Mouse (Mus musculus): ENCODE measurements around the gene Gm26897. TPM values are rescaled to one million over a fixed set of nuclear protein-coding genes. Genes with fewer than 3 reads are reported as not detected.
A peak's percentile ranks its signal among the peaks of the same experiment; 100 is the strongest.

The Gm26897 gene
- not detected in 2 replicates for polyA plus RNA-seq (2014; fragmentation: Nextera tagmentation; extraction: Ambion mirVana)

DNA sequence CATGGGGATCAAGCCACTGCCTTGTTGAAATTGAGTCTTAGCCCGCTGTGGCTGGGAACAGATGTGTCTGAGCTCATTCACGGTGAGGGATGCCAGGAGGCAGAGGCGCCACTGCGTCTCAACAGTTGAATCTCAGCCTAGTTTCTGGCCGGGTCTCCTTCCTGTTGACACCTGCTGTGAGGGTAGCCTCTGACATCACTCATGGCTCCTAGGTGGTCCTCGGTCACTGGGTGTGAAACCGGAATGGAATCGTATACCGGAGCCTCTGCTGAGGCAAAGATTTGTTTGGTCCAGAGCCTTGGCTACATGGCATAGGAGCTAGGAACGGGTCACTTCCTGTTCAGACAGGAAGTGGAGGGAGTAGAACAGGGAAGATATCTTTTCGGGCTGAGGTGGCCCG is at the start of gene Gm26897:
Gm26897 (plus strand) TSS at position 74 of the 400 bp plus-strand sequence.
- no peak for ATAC-seq (ENCODE audit: insufficient read depth)
- TF ChIP-seq CTCF (IDR thresholded peaks at IDR 0.05; ENCODE audit: low read depth) = no peak
- WGBS = 87% methylated on average over 12 of the region's 12 CpGs
- no peak within 1 kb of the TSS for H3K4me2 ChIP-seq
- no peaks in the 10 kb centered on the region for H3K4me1 ChIP-seq (ENCODE audit: insufficient read depth)
- H3K9me3 ChIP-seq (ENCODE audit: low read depth, low read length) = no peaks in the 10 kb centered on the region
- H3K27ac ChIP-seq (ENCODE audit: low read depth) = no peak within 1 kb of the TSS
- H3K9ac ChIP-seq = no peak within 1 kb of the TSS
- H3K4me3 ChIP-seq (ENCODE audit: low read depth, low read length) = no peak within 1 kb of the TSS
- no peak for DNase-seq
- no peaks in the 10 kb centered on the region for H3K36me3 ChIP-seq (ENCODE audit: insufficient read depth)
- H3K27me3 ChIP-seq (ENCODE audit: insufficient read depth, low read length) = no peaks in the 10 kb centered on the region

DNA sequence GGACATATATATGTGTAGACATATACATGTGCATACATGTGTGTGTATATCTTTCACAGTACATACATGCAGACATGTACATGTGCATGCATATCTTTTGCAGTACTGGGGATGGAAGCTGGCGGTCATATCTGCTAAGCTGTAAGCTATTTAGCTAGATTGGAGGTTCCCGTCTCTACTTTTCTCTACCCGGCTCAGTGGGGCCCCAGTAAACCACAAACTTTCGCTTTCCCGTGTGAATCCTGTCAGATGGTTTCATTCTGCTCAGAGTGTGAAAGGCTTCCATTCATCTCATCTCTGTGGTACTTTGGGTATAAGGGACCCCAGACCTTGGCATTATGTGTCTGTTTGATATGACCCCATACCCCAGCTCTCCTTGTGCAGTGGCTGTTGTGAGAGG is 46.4 kb upstream of the Gm26897 start:
- Histone ChIP-seq H3K9me3 (ENCODE audit: low read depth, low read length) (no peaks in the 10 kb centered on the region), H3K27me3 (ENCODE audit: insufficient read depth, low read length) (no peaks in the 10 kb centered on the region), H3K4me2 (no peak overlapping the region), H3K36me3 (ENCODE audit: insufficient read depth) (no peaks in the 10 kb centered on the region), H3K4me3 (ENCODE audit: low read depth, low read length) (no peak overlapping the region), H3K4me1 (ENCODE audit: insufficient read depth) (no peaks in the 10 kb centered on the region), H3K9ac (no peak overlapping the region), H3K27ac (ENCODE audit: low read depth) (no peak overlapping the region)
- WGBS = 79% methylated on average over 5 of the region's 5 CpGs
- DNase-seq (no peak), ATAC-seq (ENCODE audit: insufficient read depth) (no peak)
- TF ChIP-seq CTCF (IDR thresholded peaks at IDR 0.05; ENCODE audit: low read depth) = no peak

- Histone ChIP-seq H3K4me3 (ENCODE audit: low read depth, low read length) (no peak overlapping the region), H3K4me1 (ENCODE audit: insufficient read depth) (no peaks in the 10 kb centered on the region), H3K27ac (ENCODE audit: low read depth) (no peak overlapping the region), H3K36me3 (ENCODE audit: insufficient read depth) (no peaks in the 10 kb centered on the region), H3K9ac (no peak overlapping the region), H3K27me3 (ENCODE audit: insufficient read depth, low read length) (no peaks in the 10 kb centered on the region), H3K9me3 (ENCODE audit: low read depth, low read length) (no peaks in the 10 kb centered on the region), H3K4me2 (no peak overlapping the region)
- WGBS = 73% methylated on average over 10 of the region's 10 CpGs
- DNase-seq (no peak), ATAC-seq (ENCODE audit: insufficient read depth) (no peak)
- TF ChIP-seq CTCF (IDR thresholded peaks at IDR 0.05; ENCODE audit: low read depth) = no peak
These were observed 45.1 kb upstream of the Gm26897 start for GRCm38 (mm10) chr5:111688584-111688983.

DNA sequence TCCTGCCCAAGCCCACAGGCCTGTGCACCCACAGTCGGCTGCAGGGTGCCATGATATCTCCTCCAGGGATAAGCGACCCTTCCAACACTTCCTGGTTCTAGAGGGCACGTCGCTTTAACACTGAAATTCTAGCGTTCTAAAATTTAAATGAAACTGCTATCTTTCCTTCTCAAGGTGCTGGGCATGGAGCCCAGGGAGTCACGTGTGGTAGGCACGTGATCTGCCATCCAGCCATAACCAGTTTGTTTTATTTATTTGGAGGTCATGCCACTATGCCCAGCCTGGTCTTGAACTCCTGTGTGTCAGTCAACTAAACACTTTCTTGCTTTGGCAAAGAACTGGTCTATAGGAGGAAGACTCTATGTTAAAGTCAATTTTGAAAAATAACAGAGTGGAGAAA is 35.7 kb upstream of the Gm26897 start:
- no peaks in the 10 kb centered on the region for H3K4me1 ChIP-seq (ENCODE audit: insufficient read depth)
- H3K27me3 ChIP-seq (ENCODE audit: insufficient read depth, low read length) = no peaks in the 10 kb centered on the region
- ATAC-seq (ENCODE audit: insufficient read depth) = no peak
- TF ChIP-seq CTCF (IDR thresholded peaks at IDR 0.05; ENCODE audit: low read depth) = no peak
- no peaks in the 10 kb centered on the region for H3K36me3 ChIP-seq (ENCODE audit: insufficient read depth)
- no peak overlapping the region for H3K27ac ChIP-seq (ENCODE audit: low read depth)
- H3K9me3 ChIP-seq (ENCODE audit: low read depth, low read length) = no peaks in the 10 kb centered on the region
- no peak overlapping the region for H3K9ac ChIP-seq
- DNase-seq = no peak
- 71% methylated on average over 7 of the region's 7 CpGs for WGBS
- H3K4me2 ChIP-seq = no peak overlapping the region
- no peak overlapping the region for H3K4me3 ChIP-seq (ENCODE audit: low read depth, low read length)

- 71% methylated on average over 23 of the region's 23 CpGs for WGBS
- no peak for TF ChIP-seq CTCF (IDR thresholded peaks at IDR 0.05; ENCODE audit: low read depth)
- H3K27ac ChIP-seq (ENCODE audit: low read depth) = no peak overlapping the region
- H3K4me3 ChIP-seq (ENCODE audit: low read depth, low read length) = no peak overlapping the region
- no peak for DNase-seq
- no peaks in the 10 kb centered on the region for H3K9me3 ChIP-seq (ENCODE audit: low read depth, low read length)
- no peaks in the 10 kb centered on the region for H3K36me3 ChIP-seq (ENCODE audit: insufficient read depth)
- no peak overlapping the region for H3K4me2 ChIP-seq
- H3K4me1 ChIP-seq (ENCODE audit: insufficient read depth) = no peaks in the 10 kb centered on the region
- no peaks in the 10 kb centered on the region for H3K27me3 ChIP-seq (ENCODE audit: insufficient read depth, low read length)
- H3K9ac ChIP-seq = no peak overlapping the region
- ATAC-seq (ENCODE audit: insufficient read depth) = no peak
These were observed 33.9 kb upstream of the Gm26897 start for GRCm38 (mm10) chr5:111699711-111700303.

DNA sequence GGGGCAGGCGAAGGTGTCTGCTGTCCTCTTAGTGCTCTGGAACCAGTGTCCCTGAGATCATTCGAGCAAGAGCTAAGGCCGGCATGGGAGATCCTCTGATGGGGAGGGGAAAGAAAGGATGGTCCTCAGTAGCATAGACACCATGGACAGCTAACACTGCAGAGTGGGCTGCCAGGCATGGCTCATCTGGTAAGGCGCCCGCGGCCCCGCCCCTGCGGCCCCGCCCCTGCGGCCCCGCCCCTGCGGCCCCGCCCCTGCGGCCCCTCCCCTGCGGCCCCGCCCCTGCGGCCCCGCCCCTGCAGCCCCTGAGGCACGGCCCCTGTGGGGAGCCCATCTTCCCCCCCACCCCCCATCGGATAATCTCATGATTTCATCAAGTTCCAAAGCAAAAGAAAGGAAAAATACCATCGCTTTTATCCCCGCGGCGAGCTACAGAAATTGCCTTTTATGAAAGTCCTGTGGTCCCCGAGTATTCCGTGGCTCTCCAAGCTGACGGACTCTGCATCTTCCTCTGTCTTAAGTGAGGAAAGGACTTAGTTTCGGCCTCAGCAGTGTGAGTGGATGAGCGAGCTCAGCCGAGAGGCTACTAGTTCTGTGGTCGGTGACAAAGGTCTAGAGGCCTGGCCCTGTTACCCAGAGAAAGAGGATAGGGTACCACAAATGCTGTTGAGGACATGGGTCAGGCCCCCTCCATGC is 31.9 kb upstream of the Gm26897 start:
- H3K4me1 ChIP-seq (ENCODE audit: insufficient read depth) = no peaks in the 10 kb centered on the region
- peak overlapping the region; percentile 62 for H3K4me2 ChIP-seq
- peak overlapping the region; percentile 36 for H3K9ac ChIP-seq
- no peak for TF ChIP-seq CTCF (IDR thresholded peaks at IDR 0.05; ENCODE audit: low read depth)
- H3K4me3 ChIP-seq (ENCODE audit: low read depth, low read length) = peak overlapping the region; percentile 27
- no peaks in the 10 kb centered on the region for H3K27me3 ChIP-seq (ENCODE audit: insufficient read depth, low read length)
- no peak overlapping the region for H3K27ac ChIP-seq (ENCODE audit: low read depth)
- DNase-seq (peak; percentile 51), ATAC-seq (ENCODE audit: insufficient read depth) (peak; percentile 86)
- 4% methylated on average over 28 of the region's 31 CpGs for WGBS
- no peaks in the 10 kb centered on the region for H3K36me3 ChIP-seq (ENCODE audit: insufficient read depth)
- H3K9me3 ChIP-seq (ENCODE audit: low read depth, low read length) = no peaks in the 10 kb centered on the region

- Histone ChIP-seq H3K9me3 (ENCODE audit: low read depth, low read length) (no peaks in the 10 kb centered on the region), H3K9ac (no peak overlapping the region), H3K4me1 (ENCODE audit: insufficient read depth) (no peaks in the 10 kb centered on the region), H3K4me2 (no peak overlapping the region), H3K4me3 (ENCODE audit: low read depth, low read length) (no peak overlapping the region), H3K36me3 (ENCODE audit: insufficient read depth) (no peaks in the 10 kb centered on the region), H3K27ac (ENCODE audit: low read depth) (no peak overlapping the region), H3K27me3 (ENCODE audit: insufficient read depth, low read length) (no peaks in the 10 kb centered on the region)
- DNase-seq = no peak
- no peak for ATAC-seq (ENCODE audit: insufficient read depth)
- WGBS = 70% methylated on average over 7 of the region's 7 CpGs
- TF ChIP-seq CTCF (IDR thresholded peaks at IDR 0.05; ENCODE audit: low read depth) = no peak
These were observed 30.1 kb upstream of the Gm26897 start for GRCm38 (mm10) chr5:111703586-111703985.

Measured in lung, embryonic 14.5 days (tissue).